Mouse (Mus musculus) right cerebral cortex, postnatal 14 days (tissue): ENCODE measurements around the gene Pcyt2.

Experiments
- DNase-seq: peaks from one replicate; pipeline ENCODE4 v3.0.0; 2022

Gene Pcyt2

DNA sequence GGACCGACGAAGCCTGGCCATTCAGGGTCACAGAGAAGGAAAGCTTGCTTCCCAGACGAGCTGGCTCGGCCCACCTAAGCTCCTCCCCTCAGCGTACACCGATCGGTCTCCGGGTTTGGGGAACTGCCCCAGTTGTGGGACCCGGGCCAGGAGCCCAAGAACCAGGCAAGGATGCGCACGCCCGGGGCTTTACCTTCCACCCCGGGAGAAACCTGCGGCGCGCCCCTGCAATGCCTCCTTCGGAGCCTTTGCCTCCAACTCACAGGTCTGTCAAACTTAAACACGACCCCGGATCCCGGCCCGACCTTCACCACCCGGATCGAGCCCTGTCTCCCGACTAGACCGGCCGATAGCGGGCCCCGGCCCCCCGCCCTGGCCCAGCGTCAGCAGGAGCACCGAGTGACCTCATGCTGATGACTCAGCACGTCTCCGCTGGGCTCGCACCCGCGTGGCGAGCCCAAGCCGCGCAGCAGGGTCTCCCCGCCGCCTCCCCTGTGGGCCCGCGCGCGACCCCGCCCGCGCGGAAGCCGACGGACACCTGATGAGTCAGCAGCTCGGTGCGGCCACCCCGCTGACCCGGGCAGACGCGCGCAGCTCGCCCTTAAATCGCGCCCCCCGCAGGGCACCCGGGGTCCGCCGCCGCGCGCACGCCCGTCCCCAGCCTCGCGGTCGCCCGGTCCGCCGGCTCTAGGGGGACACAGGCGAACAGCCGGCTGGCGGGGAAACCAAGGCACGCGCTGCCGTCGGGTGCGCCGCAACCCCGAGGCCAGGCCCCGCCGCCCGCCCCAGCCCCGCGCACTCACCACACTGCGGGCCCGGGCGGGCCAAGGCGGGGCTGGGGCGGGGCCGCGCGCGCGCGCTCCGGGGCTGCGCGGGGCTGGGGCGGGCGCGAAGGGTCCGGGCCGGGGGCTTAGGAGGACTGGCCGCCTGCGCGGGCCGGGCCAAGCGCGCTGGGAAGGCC lies 15.1 kb upstream of the Pcyt2 start:
- peak; percentile 68 for DNase-seq

DNA sequence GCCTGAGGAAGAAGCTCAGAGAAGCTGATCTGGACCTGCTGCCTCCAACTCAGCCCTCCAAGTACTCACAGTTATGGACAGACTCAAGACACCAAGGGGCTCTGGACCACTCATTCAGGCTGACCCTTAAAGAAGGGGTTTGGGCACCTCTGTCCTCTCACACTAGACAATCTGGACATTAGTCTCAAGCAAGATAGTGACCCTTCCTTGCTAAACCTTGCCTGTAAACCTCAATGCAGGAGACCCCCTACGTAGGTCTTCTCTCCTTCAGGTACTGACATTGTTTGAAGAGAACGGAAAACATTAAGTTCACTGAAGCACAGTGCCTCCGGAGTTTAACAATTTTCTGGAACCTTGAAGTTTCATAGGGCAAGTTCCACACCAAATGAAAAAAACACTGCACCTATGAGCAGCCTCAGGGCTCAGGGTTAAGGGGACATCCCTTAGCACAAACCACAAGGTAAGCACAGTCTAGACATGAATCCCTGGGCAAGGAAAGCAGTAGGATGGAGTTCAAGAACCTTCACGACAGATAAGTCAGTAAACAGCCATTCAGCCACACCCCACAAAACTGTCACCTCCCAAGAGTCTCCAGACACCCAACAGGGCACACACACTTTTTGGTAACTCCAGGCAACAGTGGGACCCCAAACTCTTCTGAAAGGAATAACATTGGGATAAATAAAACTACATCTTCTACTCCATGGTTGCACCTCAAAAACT lies 14.2 kb upstream of the Pcyt2 start:
- no peak for DNase-seq

DNA sequence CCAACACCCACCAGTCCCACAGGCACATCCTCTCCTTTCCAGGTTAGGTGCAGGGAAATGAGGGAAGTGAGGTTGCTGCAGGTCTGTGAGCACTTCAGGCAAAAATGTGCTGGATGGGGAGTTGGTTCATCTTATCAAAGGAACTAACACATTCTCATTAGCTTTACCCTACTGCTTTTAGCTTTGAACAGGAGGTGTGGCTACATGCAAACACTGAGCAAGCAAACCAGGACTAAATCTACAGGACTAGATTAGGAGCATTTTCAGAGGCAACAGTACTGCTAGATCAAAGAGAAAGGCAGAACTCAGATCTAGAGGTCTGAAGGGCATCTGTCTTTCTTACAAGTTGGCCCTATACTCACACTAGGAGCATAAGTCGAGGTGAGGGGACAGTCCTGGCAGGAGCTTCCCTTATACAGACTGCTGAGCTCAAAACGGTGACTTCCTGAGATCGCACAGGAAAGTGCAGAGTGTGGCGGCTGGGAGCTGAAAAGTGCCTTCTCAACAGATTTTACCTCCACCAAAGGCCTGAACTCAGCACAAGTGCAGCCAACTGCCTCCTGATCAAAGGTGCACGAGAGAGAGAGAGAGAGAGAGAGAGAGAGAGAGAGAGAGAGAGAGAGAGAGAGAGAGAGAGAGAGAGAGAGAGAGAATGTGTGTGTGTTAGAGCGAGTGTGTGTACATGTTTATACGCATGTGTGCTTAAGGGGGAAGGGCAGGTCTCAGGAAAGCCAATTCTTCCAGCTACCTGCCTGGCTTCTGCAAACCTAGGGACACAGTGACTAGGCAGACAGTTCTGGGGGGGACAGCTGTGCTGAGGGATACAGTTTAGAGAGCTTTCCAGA lies 13.4 kb upstream of the Pcyt2 start:
- DNase-seq = no peak

DNA sequence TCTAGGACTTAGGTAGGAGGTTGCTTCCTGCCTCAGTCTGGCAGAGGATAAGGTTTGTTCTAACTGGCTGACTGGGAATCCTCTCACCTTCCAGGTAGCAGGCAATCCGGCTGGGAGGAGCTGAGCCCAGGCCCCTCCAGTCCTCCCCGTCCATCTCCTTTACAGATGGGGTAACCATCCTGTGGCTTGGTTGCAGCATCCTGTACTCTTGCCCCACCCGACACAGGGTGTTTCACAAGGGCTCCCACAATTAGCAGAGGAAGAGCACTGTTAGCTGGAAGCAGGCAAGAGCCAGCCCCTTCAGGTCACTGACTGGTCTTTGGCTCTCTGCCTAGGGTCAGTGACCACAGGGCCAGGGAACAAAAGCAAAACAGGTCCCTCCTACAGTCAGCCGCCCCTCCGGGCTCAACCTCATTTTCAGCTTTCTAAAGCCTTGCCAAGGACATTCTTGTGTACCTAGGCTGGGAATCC lies 12.7 kb upstream of the Pcyt2 start:
- no peak for DNase-seq

DNA sequence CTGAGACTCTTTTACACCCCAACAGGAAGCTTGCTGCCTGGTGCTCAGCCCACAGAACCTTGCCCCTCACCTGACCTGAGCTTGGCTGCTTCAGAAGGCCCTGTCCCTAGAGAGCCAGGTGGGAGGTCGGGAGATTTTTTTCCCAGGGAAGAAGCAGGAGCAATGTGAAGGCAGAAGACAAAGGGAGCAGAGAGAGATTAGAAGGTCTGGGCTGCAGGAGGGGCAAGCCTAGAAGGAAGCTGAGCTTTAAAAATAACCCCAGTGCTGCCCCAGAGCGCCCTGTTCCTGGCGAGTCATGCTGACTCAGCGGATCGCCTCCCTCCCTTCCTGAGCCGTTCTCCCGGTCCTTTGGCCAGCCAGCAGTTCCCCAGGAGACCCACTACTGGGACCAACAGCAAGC lies 12.2 kb upstream of the Pcyt2 start:
- no peak for DNase-seq

DNA sequence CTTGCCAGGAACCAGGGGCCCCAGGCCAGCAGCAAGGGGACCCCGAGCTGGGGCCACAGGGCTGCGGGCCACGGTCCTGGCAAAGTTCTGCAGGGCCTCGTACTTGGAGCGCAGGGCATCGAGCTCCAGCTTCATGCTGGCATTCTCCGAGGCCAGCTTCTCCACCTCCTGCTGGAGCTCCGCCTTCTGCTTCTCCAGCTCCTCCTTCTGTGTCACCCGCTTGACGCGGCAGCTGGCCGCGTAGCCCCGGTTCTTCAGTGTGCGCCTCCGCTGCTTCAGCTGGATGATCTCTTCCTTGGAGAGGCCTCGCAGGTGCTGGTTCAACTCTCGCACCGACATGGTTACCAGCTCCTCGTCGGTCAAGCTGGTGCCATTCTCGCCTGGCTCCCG lies 11.6 kb upstream of the Pcyt2 start:
- DNase-seq = no peak

DNA sequence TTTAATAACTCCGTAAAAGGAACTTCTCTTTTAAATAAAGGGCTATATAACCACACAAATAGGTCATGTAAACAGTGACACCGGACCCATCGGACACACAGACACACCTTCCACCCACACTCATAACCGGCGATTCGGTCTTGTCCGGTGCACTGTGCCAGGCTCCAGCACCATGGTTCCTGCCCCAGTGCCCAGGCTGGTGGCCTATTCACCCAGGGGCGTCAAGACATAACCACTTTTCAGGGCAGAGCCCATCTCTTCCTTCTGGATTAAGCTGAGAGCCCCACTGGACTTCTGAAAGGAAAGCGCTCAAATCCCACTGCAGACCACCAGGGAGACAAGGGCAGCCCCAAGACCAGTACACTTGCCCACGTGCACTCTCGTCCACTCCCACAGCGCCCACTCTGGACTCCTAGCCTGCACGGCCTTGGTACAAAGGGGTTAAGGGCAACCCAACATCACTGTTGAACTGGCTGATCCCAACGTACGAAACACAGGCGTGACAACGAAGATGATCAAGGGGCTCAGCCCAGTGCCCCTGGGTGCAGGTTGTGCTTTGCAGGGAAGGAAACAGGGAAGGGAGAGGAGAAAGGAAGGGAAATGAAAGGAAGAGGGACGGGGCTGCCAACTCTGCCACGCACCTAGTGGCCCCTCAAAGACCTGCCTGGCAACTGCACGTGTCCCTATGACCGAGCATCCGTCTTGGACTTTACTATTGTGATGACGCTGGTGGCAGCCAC lies 11.0 kb upstream of the Pcyt2 start:
- no peak for DNase-seq

DNA sequence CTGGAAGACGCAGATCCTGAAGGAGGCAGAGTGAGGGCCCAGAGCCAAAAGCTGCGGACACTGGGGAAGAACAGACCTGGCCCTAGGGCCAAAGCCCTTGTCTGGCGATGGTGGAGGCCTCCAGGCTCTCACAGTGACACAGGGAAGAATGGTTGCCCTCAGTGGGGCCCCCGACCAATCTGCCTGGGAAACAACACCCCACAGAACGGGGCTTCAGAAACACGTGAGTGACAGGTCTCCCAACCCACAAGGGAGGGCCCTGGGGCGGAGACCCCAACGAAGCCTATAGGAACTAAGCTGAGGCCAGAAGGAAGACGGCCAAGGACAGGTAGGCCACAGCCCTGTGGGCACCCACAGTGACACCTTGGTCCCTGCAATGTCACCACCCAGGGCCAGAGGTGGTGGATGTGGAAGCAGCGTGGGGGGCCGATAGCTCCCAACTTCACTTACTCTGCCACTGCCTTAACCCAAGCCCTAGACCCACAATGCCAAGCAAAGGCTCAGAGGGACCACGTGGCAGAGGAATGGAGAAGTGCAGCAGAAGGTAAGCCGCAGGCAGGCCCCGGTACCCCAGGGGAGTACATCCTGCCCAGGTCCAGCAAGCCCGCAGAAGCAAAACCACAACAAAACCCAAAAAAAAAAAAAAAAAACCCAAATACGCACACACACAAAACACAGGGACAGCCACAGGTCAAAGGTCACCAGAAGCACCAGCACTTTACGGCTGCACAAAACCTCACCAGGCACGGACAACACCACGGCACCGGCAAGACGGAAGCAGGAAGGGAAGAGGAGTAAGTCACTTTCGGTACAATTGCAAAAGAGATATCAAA lies 9.9 kb upstream of the Pcyt2 start:
- DNase-seq = no peak

DNA sequence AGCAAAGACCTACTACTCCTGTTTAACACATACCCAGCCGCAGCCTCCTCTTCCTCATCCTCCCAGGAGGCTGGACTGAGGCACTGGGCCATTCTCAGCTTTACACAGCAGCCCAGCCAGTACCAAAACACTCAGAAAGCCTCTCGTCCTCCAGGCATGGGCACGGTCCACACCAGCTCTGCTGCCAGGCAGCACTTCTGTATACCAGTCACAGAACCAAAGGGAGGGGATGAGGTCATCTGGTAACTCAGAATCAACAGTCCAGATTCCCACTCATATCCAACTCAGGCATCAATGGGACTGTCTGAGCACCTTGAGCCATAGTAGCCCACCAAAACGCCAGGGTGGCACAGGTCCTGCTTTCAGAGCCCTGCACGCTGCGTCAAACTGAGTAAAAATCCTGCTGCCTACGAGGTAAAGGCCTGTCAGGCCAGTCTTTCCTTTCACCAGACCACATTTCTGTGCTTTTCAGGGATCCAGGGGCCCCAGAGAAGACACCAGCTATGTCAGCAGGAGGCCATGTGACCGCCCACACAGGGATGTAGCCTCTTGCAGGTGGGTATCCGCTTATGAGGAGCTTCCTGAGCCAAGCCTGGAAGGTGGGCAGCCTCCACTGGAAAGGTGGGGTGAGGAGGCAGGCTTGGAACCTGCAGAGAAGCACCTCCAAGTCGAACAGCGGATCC lies 9.2 kb upstream of the Pcyt2 start:
- DNase-seq = no peak

DNA sequence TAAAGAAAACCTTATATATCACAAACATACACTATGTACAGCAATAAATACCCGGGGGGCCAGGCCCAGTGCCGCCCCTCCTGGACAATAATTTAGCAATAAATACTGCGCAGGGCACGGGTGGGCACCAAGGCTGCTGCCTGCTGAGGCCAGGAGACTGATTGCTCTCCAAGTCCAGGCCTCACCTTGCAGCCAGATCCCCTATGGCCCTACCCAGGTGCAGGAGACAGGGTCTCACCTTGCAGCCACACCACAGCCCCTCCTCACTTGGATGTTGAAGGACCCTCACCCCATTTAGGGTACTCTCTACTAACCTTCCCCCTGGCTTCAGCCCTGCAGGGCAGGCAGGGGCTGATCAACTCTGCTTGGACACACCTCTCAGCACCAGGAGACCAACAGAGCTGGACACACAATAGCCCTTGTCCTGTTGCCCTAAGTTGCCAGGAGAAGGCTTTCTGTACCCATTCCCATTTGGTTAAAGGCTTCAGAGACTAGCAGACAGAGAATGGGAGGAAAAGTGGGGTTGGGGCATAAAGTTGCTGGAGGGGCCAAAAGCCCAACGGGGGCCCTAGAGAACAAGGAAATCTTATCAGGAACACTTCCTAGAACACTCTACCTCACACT lies 7.5 kb upstream of the Pcyt2 start, which contains the start of gene Sirt7:
Gene Sirt7, minus strand, starts transcription at position 89 of the 624 bp plus-strand sequence.
- no peak for DNase-seq

DNA sequence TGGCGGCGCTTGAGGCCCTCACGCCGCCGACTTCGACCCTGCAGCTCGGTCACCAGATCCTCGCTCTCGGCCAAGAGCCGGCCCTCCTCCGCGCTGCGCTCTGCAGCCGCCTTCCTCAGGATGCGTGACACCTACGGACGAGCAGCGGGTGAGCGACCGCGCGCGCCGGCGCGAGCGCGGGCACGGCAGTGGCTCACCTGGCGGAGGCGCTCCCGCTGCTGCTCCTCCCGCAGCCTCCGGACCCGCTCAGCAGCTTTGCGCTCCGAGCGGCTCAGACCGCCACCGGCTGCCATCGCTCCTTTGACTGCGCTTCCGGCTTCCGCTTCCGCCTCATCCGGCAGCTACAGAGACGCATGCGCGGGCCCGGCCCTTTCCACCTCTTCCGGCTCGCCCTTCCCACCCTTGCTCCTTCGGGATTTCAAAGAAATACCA lies 7.0 kb upstream of the Pcyt2 start:
- DNase-seq = peak; percentile 85

DNA sequence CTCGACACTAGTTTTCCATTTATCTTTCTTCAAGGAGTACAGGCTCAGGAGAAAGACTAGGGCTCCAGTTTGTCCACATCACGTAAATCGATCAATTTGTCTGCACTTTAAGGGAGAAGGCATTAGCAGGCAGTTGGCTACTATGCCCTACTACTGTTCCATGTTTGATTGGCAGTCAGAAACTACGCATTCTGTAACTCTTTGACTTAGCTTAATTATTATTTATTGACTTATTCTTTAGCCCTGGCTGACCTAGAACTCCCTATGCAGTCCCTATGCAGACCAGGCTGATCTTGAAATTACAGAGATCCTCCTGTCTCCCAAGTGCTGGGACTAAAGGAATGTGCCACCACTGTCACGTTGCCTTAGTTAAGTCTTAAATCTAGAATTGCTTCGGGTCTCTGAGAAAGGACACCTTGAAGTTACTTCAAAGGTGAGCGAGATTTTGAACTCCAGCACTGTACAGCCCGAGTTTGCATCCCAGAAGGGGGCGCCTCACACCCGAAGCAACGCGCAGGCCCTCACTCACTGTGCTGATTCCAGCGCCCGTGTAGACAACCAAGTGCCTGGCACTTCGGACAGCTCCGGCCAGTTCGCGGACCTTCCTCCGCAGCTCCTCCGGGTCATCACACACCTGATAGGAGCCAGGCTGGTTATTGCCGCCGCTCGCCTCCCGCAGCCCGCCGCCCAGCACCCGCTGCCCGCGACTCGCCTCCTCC lies 6.4 kb upstream of the Pcyt2 start:
- DNase-seq = peak; percentile 71

DNA sequence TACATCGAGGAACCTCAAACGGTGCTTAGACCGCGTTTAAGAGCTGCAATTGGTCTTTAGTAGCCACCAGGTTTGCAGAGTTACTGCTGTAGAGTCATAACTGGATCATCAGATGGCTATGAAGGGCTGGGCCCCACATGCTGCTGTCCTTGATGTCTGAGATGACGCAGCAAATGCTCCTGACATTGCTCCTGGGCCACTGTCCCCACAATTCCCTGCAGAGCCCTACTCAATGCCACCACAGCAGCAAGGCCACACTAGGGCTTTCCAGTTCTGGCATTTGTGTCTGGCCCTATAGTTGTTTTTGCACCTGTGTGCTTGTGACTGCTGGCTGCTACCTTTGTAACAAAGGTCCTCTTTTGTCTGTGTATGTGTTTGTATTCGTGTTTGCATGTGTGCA lies 5.1 kb upstream of the Pcyt2 start:
- no peak for DNase-seq

DNA sequence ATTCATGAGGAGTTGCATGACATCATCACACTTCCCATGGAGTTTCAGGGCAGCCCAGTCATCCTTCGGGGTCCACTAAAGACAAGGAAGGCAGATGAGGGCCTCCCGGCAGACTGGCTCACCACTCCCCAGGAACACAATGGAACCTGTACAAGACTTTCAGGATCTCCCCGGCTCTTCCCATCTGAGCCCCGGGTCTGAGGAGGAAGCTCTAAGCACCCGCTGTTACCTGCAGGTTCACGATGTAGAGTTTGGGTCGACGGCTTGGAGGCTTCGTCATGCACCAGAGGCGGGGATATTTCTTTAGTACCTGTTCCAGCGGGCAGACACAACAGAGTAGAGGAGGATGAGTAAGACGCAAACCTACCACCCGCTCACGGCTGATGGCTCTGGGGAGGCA lies 2.5 kb upstream of the Pcyt2 start:
- DNase-seq = no peak

DNA sequence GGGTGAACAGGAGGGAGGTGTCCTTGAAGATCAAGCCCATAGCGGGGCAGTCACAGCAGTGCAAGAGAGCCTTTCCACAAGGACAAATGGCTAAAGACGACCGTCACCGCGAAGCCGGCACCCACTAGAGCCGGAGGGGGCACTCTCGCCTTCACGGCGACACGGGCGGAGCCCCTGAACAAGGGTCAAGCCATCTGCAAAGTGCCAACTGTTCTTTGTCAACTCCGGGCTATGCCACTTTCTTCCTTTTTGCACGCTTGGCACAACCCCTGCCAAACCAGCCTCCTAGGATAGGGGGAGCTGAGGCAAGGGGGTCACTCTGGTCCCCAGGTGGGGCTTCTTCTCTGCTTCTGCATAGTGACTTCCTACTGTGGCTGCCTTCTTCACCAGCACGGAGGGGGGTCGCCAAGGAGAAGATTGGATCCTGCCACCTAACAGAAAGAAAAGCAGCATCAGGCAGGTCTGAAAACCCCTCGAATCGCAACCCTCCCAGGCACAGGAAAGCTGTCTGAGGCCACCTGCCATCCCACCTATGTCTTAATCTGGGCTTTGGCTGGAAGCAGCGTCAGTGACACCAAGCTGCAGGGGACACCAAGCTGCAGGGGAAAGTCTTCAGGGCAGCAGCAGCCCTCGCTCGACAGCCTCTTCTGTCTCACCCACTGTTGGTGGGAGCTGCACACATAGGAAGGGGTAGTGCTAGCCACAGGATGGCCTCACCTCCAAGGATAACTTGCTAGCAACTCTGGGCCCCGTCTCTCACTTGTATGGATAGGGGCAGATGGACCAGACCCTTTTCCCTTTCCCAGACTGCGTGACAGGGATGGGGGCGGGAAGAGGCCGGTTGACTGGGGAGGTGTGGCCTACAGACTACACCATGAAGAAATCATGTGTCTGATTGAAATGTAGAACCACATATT lies 1.1 kb upstream of the Pcyt2 start:
- DNase-seq = no peak

DNA sequence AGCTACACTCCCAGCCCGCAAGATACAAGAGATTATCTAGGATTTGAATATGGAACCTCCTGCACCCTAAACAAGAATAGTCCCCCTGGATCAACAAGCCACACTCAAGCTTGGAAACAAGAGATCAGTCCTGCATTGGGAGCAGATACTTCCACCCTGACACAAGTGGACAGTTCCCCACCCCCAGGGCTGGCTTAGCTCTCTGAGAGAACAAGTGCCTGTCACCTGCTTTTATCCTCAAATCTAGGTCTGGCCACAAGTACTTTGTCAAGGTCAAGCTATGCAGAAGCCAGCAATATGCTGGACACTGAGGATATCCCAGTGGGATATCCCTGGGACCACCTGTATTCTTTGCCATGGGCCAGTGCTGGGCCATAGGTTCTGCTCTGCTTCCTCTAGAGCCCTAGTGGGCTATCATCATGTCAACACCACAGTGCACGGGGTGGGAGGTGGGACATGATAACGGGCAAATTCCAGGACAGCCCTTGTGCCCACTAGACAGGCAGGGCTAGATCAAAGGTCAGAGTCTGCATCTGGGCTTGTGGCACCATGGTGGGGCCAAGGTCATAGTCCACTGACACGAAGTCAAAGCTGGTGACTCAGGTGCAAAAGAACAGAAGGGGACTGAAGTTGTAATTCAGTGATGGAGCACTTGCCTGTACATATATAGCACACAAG lies 980 bp downstream of the Pcyt2 start:
- DNase-seq = no peak

DNA sequence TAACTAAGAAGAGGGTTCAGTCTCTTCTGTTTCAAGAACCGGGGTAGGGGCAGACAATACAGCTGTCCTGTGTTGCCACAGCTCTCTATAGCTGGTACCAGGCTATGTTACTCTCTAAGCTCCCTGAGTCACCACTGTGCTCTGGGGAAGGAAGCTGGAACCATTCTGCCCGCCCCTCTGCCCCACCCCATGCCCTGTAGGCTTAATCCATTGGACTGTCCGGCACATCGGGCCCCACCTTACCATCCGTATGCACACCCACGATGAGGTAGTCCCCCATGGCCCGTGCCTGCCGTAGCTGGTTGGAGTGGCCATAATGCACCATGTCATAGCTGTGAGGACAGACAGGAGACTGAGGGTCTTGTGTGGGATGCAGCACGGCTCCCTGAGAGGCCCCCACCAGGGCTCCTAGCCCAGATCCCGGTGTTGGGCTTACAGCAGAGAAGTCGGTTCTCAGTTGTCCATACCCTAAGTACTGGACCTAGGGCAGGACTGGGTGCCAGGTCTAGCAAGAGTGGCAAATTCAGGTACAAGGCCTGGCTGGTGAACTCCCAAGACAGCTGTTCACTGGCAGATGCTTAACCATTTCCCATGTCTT lies 2.0 kb downstream of the Pcyt2 start:
- DNase-seq = no peak
